Mouse (Mus musculus) cerebellum, postnatal 36 days (tissue): ENCODE data around the gene Vmn2r83.

Experiments
- DNase-seq, 2 experiments: peaks; one replicate each; pipeline ENCODE4 v3.0.0; 2021 to 2022; ENCODE audit warnings: mixed read lengths in 2 of 2

Vmn2r83 gene

GRCm38 (mm10) chr10:79538323-79538722 is 69.8 kb downstream of the Vmn2r83 start:
- no peak for DNase-seq

DNA sequence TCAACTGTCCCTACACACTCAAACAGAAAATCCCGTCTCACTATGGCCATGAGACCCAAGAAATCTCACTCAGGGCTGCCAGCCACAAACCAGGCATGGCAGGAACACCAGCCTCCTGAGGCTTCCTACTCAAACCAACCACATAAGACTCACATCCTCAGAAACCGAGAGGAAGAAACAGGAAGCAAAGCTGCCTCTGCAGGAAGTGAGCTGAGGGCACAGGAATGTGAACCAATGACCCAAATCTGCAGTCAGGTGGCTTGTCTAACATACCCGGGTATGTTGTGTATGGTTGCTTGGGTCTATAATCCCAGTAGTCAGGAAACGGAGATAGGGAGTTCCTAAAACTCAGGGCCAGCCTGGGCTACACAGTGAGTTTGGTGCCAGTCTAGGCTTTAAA is 70.3 kb downstream of the Vmn2r83 start:
- DNase-seq = no peak

- DNase-seq = no peak
Observed at GRCm38 (mm10) chr10:79539701-79540495, 71.4 kb downstream of the Vmn2r83 start.

DNA sequence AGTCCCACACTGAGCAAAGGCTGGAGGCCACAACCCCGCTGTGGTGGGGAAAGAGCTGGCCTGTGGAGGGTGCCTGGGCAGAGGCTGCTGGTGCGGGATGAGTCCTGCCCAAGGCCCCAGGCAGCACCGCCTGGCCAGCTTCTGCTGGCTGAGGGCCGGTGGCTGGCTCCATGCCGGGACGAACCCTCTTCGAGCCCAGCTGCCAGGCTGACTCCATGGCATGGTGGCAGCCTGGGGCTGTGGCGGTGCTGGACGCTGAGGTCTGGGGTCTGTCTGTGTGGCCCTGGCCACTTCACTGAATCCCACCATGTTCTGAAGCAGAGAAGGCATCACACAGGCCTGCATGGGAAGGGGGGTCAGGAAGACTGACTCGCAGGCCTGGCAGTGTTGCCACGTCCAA is 72.2 kb downstream of the Vmn2r83 start:
- peak in 1 of 2 experiments; percentile 47 for DNase-seq

- DNase-seq = no peak
Observed at GRCm38 (mm10) chr10:79541522-79541921, 73.0 kb downstream of the Vmn2r83 start.

DNA sequence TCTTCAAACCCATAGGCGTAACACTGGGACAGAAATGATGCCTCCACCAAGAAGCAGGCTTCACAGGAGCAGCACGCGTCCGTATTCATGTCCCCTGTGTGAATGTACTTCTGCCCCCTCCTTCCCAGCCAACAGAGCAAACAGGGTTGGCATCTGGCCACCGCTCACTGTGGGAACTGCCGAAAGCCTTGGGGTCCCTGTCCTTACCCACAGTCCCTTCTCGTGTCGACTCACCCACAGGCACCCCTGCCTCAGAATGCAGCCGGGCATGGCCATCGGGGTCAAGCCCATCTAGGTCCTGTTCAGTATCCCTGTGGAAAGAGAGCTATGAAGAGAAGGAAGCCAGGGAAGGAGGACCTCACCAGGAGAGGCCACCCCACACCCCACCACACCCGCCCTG is 73.6 kb downstream of the Vmn2r83 start:
- DNase-seq = no peak
